Mouse (Mus musculus) myocyte (in vitro differentiated cells): Measurements from ENCODE around the gene Slc25a13.

Experiments
- CEBPB ChIP-seq: IDR thresholded peaks from 2 replicates; pipeline ENCODE4 v1.6.1; 2011; ENCODE audit warnings: mild to moderate bottlenecking, moderate library complexity; ENCODE audit not compliant: poor library complexity, insufficient read depth, severe bottlenecking
- E2F4 ChIP-seq: IDR thresholded peaks from one replicate; pipeline ENCODE4 v1.6.1; 2011; ENCODE audit warnings: mild to moderate bottlenecking, control low read depth, moderate library complexity; ENCODE audit not compliant: insufficient read depth
- MAX ChIP-seq: IDR thresholded peaks from one replicate; pipeline ENCODE4 v1.6.1; 2011; ENCODE audit warnings: low read depth, mild to moderate bottlenecking, control low read depth
- MYOD1 ChIP-seq, 3 experiments: IDR thresholded peaks; one replicate each; pipeline ENCODE4 v1.6.1; 2011; ENCODE audit warnings: control low read depth in 2 of 3, low read depth in 2 of 3, mild to moderate bottlenecking in 2 of 3, moderate library complexity in 1 of 3; ENCODE audit not compliant: insufficient read length in 2 of 3, control insufficient read depth in 1 of 3
- MYOG ChIP-seq, 3 experiments: IDR thresholded peaks; one replicate each; pipeline ENCODE4 v1.6.1; 2011; ENCODE audit warnings: control low read depth in 2 of 3, low read depth in 2 of 3, mild to moderate bottlenecking in 2 of 3; ENCODE audit not compliant: insufficient read length in 2 of 3, control insufficient read depth in 1 of 3, insufficient read depth in 1 of 3
- POLR2A ChIP-seq: IDR thresholded peaks from one replicate; pipeline ENCODE4 v1.6.1; 2011; ENCODE audit warnings: low read depth, mild to moderate bottlenecking, control low read depth, moderate library complexity; ENCODE audit not compliant: insufficient read length
- POLR2AphosphoS2 ChIP-seq: IDR thresholded peaks from one replicate; pipeline ENCODE4 v1.6.1; 2011; ENCODE audit warnings: low read depth, control low read depth; ENCODE audit not compliant: insufficient read length
- REST ChIP-seq: IDR thresholded peaks from one replicate; pipeline ENCODE4 v1.6.1; 2011; ENCODE audit warnings: mild to moderate bottlenecking, control low read depth, moderate library complexity; ENCODE audit not compliant: insufficient read depth, insufficient read length
- SRF ChIP-seq: IDR thresholded peaks from one replicate; pipeline ENCODE4 v1.6.1; 2011; ENCODE audit warnings: low read depth; ENCODE audit not compliant: control insufficient read depth, insufficient read length
- TCF12 ChIP-seq: IDR thresholded peaks from one replicate; pipeline ENCODE4 v1.6.1; 2011; ENCODE audit warnings: mild to moderate bottlenecking, control low read depth; ENCODE audit not compliant: poor library complexity, insufficient read depth, severe bottlenecking
- TCF3 ChIP-seq: IDR thresholded peaks from one replicate; pipeline ENCODE4 v1.6.1; 2011; ENCODE audit warnings: low read depth, control low read depth; ENCODE audit not compliant: insufficient read length
- USF1 ChIP-seq: IDR thresholded peaks from one replicate; pipeline ENCODE4 v1.6.1; 2011; ENCODE audit warnings: low read depth, mild to moderate bottlenecking, control low read depth, moderate library complexity

DNA sequence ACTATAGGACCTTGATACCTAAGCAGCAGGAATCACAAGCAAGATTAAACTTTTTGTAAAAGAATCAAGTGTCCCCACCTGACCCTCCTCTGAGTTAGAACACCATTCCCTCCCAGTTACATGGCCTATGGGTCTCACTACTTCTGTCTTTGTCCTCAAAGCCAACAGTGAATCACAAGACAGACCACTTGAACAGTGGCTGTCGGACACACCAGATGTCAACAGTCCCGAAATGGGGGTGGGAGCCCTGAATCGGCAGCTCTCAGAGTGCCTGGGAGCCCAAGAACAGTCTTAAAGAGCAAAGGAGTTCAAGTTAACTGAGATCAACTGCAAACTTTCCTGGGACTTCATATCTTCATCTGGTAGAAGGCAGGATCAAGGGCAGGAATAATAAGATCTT lies 5.0 kb downstream of the Slc25a13 start:
- TF ChIP-seq TCF12 (no peak), USF1 (no peak), CEBPB (no peak), MYOG (IDR thresholded peaks at IDR 0.05; ENCODE audit: control insufficient read depth in 1 of 3, insufficient read depth in 1 of 3, insufficient read length in 2 of 3, low read depth in 2 of 3) (no peak), POLR2A (no peak), POLR2AphosphoS2 (no peak), MYOD1 (IDR thresholded peaks at IDR 0.05; ENCODE audit: control insufficient read depth in 1 of 3, insufficient read length in 2 of 3, low read depth in 2 of 3) (no peak), MAX (no peak), REST (no peak), E2F4 (no peak), TCF3 (no peak), SRF (no peak)
